8 mouse cellular contexts compared by ENCODE assay signal in genomic region chr13:49187288-49188218, GRCm38 (mm10). TPM values are rescaled to one million over a fixed set of nuclear protein-coding genes. Genes with fewer than 3 reads are reported as not detected.
A peak's percentile ranks its signal among the peaks of the same experiment; 100 is the strongest.
DNase-seq lines count a peak whose midpoint lies in the region; ATAC-seq and TF ChIP-seq lines count a peak whose summit lies in the region.

Gene Ninj1, plus strand, starts transcription at chr13:49187485.

- under 1% methylated on average over 73 of the region's 87 CpGs for WGBS in forebrain, embryonic 15.5 days
- under 1% methylated on average over 87 of the region's 87 CpGs for WGBS in lung, embryonic 15.5 days
- under 1% methylated on average over 72 of the region's 87 CpGs for WGBS in olfactory bulb, adult 2 months

- H3K9me3 ChIP-seq in ES-E14 (ENCODE audit: control insufficient read depth, insufficient read depth, low read depth, low read length): no peaks in the 10 kb centered on the region
- no peaks in the 10 kb centered on the region for H3K9me3 ChIP-seq in forebrain, embryonic 15.5 days
- no peaks in the 10 kb centered on the region for H3K9me3 ChIP-seq in lung, embryonic 15.5 days

- peaks cover 2 to 6% of the 10 kb centered on the region in 2 experiments; a peak in 2 of 4 replicates for H3K4me1 ChIP-seq in ES-E14 (ENCODE audit: control insufficient read depth in 2 of 2, insufficient read depth in 2 of 2, low read length in 2 of 2, poor library complexity in 1 of 2)
- peaks cover 21% of the 10 kb centered on the region for H3K4me1 ChIP-seq in forebrain, embryonic 15.5 days
- H3K4me1 ChIP-seq in lung, embryonic 15.5 days: peaks cover 42% of the 10 kb centered on the region
- peaks cover 56% of the 10 kb centered on the region for H3K4me1 ChIP-seq in olfactory bulb, adult 2 months (ENCODE audit: control insufficient read depth, insufficient read depth, low read length)

- peak within 1 kb of the TSS; percentile 78 for H3K9ac ChIP-seq in ES-E14 (ENCODE audit: insufficient read depth, low read depth, low read length, poor library complexity, severe bottlenecking)
- peak within 1 kb of the TSS; percentile 65 for H3K9ac ChIP-seq in forebrain, embryonic 15.5 days (replicated peaks)
- peak within 1 kb of the TSS; percentile 62 for H3K9ac ChIP-seq in lung, embryonic 15.5 days

- intact Hi-C loops in heart, postnatal 14 days (cut with DNase I): no loop called here

- peak within 1 kb of the TSS; percentile 87 to 89 for H3K4me3 ChIP-seq in ES-E14 (ENCODE audit: insufficient read depth in 1 of 2, low read depth in 1 of 2, low read length in 2 of 2, poor library complexity in 1 of 2, severe bottlenecking in 1 of 2)
- peak within 1 kb of the TSS; percentile 81 for H3K4me3 ChIP-seq in forebrain, embryonic 15.5 days
- H3K4me3 ChIP-seq in lung, embryonic 15.5 days: peak within 1 kb of the TSS; percentile 86
- peak within 1 kb of the TSS; percentile 71 for H3K4me3 ChIP-seq in olfactory bulb, adult 2 months (ENCODE audit: insufficient read depth, low read depth, low read length)

- no peaks in the 10 kb centered on the region for H3K27me3 ChIP-seq in forebrain, embryonic 15.5 days
- H3K27me3 ChIP-seq in lung, embryonic 15.5 days: no peaks in the 10 kb centered on the region

- H3K4me2 ChIP-seq in forebrain, embryonic 15.5 days (replicated peaks): peak within 1 kb of the TSS; percentile 100
- H3K4me2 ChIP-seq in lung, embryonic 15.5 days: peak within 1 kb of the TSS; percentile 99

- H3K36me3 ChIP-seq in ES-E14 (ENCODE audit: control insufficient read depth, insufficient read depth, low read length, poor library complexity, severe bottlenecking): no peaks in the 10 kb centered on the region
- no peaks in the 10 kb centered on the region for H3K36me3 ChIP-seq in forebrain, embryonic 15.5 days
- H3K36me3 ChIP-seq in lung, embryonic 15.5 days: no peaks in the 10 kb centered on the region

- peak; percentile 5; the same call in 1 of the 2 replicates for TF ChIP-seq CTCF in olfactory bulb, adult 2 months (IDR thresholded peaks at IDR 0.05; ENCODE audit: insufficient read depth, low read depth, low read length)

- H3K27ac ChIP-seq in ES-E14 (ENCODE audit: insufficient read depth, low read depth, low read length, poor library complexity, severe bottlenecking): no peak within 1 kb of the TSS
- H3K27ac ChIP-seq in forebrain, embryonic 15.5 days (replicated peaks): peak within 1 kb of the TSS; percentile 41; the same call in 1 of the 2 replicates
- H3K27ac ChIP-seq in lung, embryonic 15.5 days: peak within 1 kb of the TSS; percentile 71
- H3K27ac ChIP-seq in olfactory bulb, adult 2 months (ENCODE audit: insufficient read depth, low read depth, low read length): peak within 1 kb of the TSS; percentile 77

- TF ChIP-seq POLR2A in olfactory bulb, adult 2 months (IDR thresholded peaks at IDR 0.05; ENCODE audit: insufficient read depth, low read depth, low read length): peak; percentile 40; the same call in 1 of the 2 replicates

- in situ Hi-C loops in ES-E14 (cut with MboI; ENCODE audit: low sequenced_read_pairs in 2 of 2, unreplicated experiment in 2 of 2): no loop called here

- DNase-seq in ES-E14 (ENCODE audit: low read depth, low spot score): peak; percentile 40
- DNase-seq in cerebellum, adult 11 months: peak; percentile 75
- peak; percentile 91 to 92 for DNase-seq in heart, postnatal 14 days
- DNase-seq in layer of hippocampus, adult 18-20 months (ENCODE audit: low spot score in 2 of 2): peak; percentile 67 to 72
- peak; percentile 62 to 65 for DNase-seq in thymus, adult 18-20 months

- ATAC-seq in forebrain, embryonic 15.5 days (replicated peaks): peak; percentile 95
- ATAC-seq in lung, embryonic 15.5 days (ENCODE audit: borderline replicate concordance, extremely low read depth, low FRiP score, low TSS enrichment): peak; percentile 93

TF ChIP-seq in ES-E14, 5 proteins besides CTCF, POLR2A, EP300 and RAD21:
- TF ChIP-seq ZNF384 (IDR thresholded peaks at IDR 0.05; ENCODE audit: low read depth, low read length): no peak
- TF ChIP-seq ZC3H11A (IDR thresholded peaks at IDR 0.05; ENCODE audit: borderline replicate concordance, low read depth, low read length): no peak
- TF ChIP-seq MAFK (IDR thresholded peaks at IDR 0.05; ENCODE audit: insufficient read depth, low read depth, low read length): no peak
- TF ChIP-seq CHD2 (IDR thresholded peaks at IDR 0.05; ENCODE audit: low read depth, low read length): no peak
- TF ChIP-seq HCFC1 (IDR thresholded peaks at IDR 0.05; ENCODE audit: borderline replicate concordance, insufficient read depth, low read length): no peak; the same call in 1 of the 2 replicates
TF ChIP-seq in ES-E14: peak in this region for 0.

RNA-seq across cellular contexts. Expression of gene Ninj1, which starts in this region (rescaled TPM):
- 18.0 and 20.8 TPM in 2 replicates for total RNA-seq in ES-E14 (2012; rRNA removed)
- 21.1 and 22.0 TPM in 2 replicates for polyA plus RNA-seq in forebrain, embryonic 15.5 days (2015; fragmentation: Nextera tagmentation; extraction: Ambion mirVana)
- total RNA-seq in heart, postnatal 14 days (2021): 100 to 1,000 TPM in 1 of 2 experiments, 10 to 100 TPM in 1; 99.0 to 112 TPM
- 10 to 100 TPM; 19.5 to 19.9 TPM for total RNA-seq in layer of hippocampus, adult 18-20 months (2021)
- polyA plus RNA-seq in lung, embryonic 15.5 days (2015; fragmentation: Nextera tagmentation; extraction: Ambion mirVana): 44.5 and 45.1 TPM in 2 replicates
- not detected in 2 replicates for polyA plus RNA-seq in olfactory bulb, adult 2 months (2012; ENCODE audit: insufficient read depth, insufficient read length, low replicate concordance, missing spikeins)

Comparison
In these comparisons a context has a peak if more than half of its experiments do, and no peak if none do; other contexts are left out.
1. RNA of gene Ninj1 (polyA plus RNA-seq): 44.5 to 45.1 TPM in lung, embryonic 15.5 days and 21.1 to 22.0 TPM in forebrain, embryonic 15.5 days; not detected in olfactory bulb, adult 2 months; every median in the first group is over 10 times any median in the second.
2. DNase-seq: peak in every context shown above with its lines; median percentile 92 in heart, postnatal 14 days; 75 in cerebellum, adult 11 months; 70 in layer of hippocampus, adult 18-20 months; 64 in thymus, adult 18-20 months; 40 in ES-E14.
3. Peak in every context shown above with its lines, with median percentiles within 50 percentile points of each other: H3K4me3 ChIP-seq and H3K9ac ChIP-seq.